Mouse (Mus musculus): ENCODE results near the gene Sema6d.

- TF ChIP-seq POLR2A (IDR thresholded peaks at IDR 0.05; ENCODE audit: low read depth, low read length) = no peak
- TF ChIP-seq CTCF (conservative IDR thresholded peaks at IDR 0.05; ENCODE audit: insufficient read depth, insufficient read length, low read depth, low read length) = no peak
These were observed 31.8 kb downstream of the Sema6d start for GRCm38 (mm10) chr2:124121539-124121938.
